19 mouse cellular contexts compared by ENCODE assay signal in genomic region chr4:145022211-145022610, GRCm38 (mm10).
"Had no signal": no experiment of that assay in that cellular context is flagged by ENCODE, and none has a peak within 500 bp of the region (broad histone marks: within the 10 kb centered on the region; RNA-seq: fewer than 3 reads in every experiment).

No protein-coding gene starts in this region.

- H3K9me3 ChIP-seq: limb, embryonic 12.5 days; limb, embryonic 15.5 days; midbrain, embryonic 12.5 days; midbrain, embryonic 15.5 days; neural tube, embryonic 12.5 days; neural tube, embryonic 15.5 days; stomach, embryonic 15.5 days had no signal

- H3K4me2 ChIP-seq: limb, embryonic 12.5 days; limb, embryonic 15.5 days; liver, embryonic 11.5 days; lung, embryonic 14.5 days; midbrain, embryonic 12.5 days; midbrain, embryonic 15.5 days; neural tube, embryonic 12.5 days; neural tube, embryonic 15.5 days; stomach, embryonic 15.5 days had no signal

- H3K27me3 ChIP-seq: limb, embryonic 12.5 days; limb, embryonic 15.5 days; midbrain, embryonic 12.5 days; midbrain, embryonic 15.5 days; neural tube, embryonic 12.5 days; neural tube, embryonic 15.5 days; stomach, embryonic 15.5 days had no signal

- DNase-seq: left cerebral cortex, postnatal 4 days; liver, postnatal 0 days; lung, embryonic 14.5 days; right cerebral cortex, adult 18-20 months; right cerebral cortex, postnatal 14 days; right cerebral cortex, postnatal 4 days had no signal

- H3K4me3 ChIP-seq: limb, embryonic 12.5 days; limb, embryonic 15.5 days; midbrain, embryonic 12.5 days; midbrain, embryonic 15.5 days; neural tube, embryonic 12.5 days; neural tube, embryonic 15.5 days; stomach, embryonic 15.5 days had no signal

- H3K9ac ChIP-seq: limb, embryonic 12.5 days; limb, embryonic 15.5 days; liver, embryonic 14.5 days; liver, postnatal 0 days; lung, embryonic 14.5 days; midbrain, embryonic 12.5 days; midbrain, embryonic 15.5 days; neural tube, embryonic 12.5 days; neural tube, embryonic 15.5 days; stomach, embryonic 15.5 days had no signal

- ATAC-seq: inflammation-experienced regulatory T-cells, adult 6 months; intestine, embryonic 16.5 days; liver, postnatal 0 days; lung, postnatal 0 days; midbrain, embryonic 15.5 days had no signal

- H3K4me1 ChIP-seq: midbrain, embryonic 12.5 days had no signal

- H3K27ac ChIP-seq: limb, embryonic 12.5 days; limb, embryonic 15.5 days; liver, embryonic 14.5 days; macrophage; midbrain, embryonic 12.5 days; midbrain, embryonic 15.5 days; neural tube, embryonic 12.5 days; neural tube, embryonic 15.5 days; stomach, embryonic 15.5 days had no signal
